Mouse (Mus musculus) cerebellum, adult 8-10 months (tissue): ENCODE data around the gene Sbno2.

ENCODE experiments used
- DNase-seq: peaks from one replicate; pipeline ENCODE4 v3.0.0; 2022

Gene Sbno2

DNA sequence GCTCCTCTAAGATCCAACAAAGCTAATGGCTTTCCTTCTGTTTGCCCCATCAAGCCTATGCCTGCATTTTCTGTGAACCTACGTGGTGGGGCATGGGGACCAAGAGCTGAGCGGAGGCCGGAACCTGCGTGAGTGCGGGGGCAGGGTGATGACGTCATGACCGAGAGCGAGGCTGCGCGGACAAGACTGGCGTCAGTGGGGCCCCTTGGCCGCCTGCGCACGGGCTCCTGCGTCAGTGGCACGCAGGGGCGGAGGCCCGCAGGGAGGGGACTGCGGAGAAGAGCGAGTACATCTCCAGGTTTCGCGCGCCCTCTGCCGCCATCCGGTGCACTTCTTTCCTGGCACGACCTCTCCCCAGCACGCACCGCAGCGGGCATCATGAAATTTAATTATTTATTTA is 35.9 kb upstream of the Sbno2 start:
- DNase-seq: peak; percentile 98

DNA sequence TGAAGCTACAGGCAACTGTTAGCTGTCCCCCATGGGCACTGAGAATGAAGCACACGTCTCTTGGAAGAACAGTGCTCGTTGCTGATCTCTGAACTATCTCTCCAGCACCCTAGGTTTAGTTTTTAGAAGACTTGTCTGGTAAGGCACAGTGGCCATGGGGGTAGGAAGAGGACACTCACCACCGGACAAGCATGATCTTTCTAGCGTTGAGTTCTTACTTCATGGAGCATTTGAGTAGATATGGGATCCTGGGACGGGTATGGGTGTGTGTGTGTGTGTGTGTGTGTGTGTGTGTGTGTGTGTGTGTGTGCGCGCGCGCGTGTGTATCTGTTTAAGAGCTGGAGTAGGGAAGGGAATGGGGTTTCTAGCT is 35.3 kb upstream of the Sbno2 start, which contains the start of gene Cbarp:
Cbarp (minus strand) TSS at position 170 of the 370 bp plus-strand sequence.
- DNase-seq: no peak

DNA sequence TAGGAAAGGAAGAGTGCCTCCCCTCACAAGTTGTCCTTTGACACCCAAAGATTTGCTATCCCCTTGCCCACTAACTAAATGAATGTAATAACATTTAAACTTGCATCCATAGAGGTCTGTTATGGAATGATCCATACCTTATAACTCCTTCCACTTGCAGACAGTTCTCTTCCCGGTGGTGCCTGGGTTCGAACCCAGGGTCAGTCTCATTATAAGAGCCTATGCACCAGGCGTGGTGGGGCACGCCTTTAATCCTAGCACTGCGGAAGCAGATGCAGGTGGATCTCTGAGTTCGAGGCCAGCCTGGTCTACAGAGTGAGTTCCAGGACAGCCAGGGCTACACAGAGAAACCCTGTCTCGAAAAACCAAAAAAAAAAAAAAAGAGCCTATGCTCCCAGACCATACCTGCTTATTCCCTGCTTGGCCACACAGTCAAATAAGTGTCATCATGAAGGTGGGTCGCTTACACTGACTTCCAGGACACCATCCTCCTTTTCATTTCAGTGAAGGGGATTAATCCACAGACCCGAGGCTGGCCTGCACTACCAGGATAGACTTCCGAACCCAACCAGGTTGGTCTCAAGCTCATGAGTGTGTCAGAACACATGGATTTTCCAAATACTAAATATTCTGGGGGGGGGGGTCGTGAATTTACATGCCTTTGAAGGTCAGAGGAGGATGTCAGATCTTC is 34.7 kb upstream of the Sbno2 start:
- peak; percentile 35 for DNase-seq

DNA sequence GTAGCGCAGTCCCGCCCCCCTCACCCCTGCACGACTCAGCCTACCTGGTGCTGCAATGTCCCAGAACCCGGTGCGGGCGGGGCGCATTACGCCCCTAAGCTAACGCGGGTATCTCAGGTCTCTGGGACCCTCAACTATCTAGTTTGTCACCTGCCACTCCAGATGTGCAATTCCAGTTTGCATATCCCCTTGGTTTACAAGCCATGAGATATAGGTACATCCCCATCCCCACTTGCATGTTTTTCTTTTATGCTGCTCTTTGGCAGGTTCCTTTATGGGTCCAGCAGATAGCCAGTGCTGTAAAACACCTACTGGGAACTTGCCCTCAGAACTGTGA is 34.0 kb upstream of the Sbno2 start:
- DNase-seq: no peak

DNA sequence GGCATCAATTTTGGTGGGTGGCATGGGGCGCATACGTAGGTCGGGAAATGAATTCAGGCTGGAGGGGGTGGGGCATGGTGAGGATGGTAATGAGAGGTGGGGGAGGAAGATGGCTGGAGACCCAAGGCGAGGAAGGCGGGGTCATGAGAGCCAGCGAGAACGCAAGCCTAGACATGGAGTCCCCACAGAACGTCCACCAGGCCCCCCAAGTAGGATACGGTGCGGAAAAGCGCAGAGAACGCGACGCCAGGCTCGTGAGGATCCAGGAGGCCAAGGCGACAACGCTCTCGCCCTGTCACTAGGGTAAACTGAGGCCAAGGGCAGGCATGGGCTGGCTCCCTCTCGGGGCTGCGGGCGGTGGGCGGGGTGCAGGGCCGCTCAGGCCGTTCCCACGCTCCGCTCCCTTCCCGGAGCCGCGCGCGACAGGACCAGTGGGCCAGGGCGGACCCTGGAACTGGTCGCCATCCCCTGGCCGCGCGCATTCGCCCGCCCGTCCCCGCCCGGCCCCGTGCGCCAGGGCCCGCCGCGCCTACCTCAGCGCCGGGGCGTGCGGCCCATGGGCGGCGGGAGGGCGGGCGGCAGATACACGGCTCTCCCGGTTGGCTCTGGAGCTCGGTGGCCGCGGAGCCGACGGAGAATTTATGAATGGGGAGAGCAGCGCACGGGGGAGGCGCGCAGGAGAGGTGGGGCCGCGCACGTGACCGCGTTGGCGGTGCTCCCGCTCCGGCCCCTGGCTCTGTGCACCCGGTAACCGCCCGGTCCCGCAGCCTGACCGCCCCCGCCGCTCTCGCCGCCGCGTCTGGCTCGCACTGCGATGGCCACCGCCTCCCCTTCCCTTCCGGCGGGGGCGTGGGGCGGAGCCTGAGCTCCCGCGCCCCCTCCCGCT is 33.4 kb upstream of the Sbno2 start, which contains the start of gene Atp5d:
Atp5d (plus strand) TSS at position 80 of the 886 bp plus-strand sequence.
- DNase-seq: peak; percentile 79

DNA sequence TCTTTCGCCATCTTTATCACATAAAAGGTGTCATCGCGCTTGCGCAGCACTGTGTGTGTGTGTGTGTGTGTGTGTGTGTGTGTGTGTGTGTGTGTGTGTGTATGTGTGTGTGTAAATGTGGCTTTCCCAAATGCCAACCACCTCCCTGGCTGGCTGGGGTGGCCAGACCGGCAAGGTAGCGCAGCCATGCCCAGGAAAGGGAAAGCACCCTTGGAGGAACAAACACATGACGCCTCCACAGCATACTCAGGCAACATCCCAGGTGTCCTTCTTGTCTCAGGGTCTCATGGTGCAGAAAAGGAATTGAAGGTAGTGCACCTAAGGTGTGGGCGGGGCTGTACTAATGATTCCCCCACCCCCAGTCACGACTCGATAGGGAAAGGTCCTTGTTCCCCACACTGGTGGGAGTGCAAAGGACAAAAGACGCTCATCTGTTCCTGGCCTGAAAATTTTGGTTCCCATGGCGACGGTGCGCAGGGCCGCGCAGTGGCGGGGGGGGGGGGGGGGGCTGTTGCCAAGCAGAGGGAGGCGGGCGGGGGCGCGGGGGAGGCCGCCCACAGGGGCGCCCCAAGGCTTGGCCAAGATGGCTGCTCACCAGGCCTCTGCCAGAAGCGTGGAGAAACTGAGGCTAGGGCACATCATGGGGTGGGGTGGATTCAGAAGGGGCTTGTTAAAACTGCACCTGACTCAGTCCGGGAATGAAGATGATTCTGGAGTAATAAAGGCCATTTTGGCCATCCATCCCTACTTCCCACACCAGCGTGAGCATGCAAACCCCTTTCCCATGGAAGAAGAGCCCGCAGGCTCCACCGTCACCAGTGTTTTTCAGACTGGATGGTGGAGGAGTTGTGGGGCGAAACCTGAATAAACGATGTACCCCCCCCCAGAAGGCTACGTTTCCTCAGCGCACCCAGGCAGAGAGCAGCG is 32.5 kb upstream of the Sbno2 start:
- DNase-seq: peak; percentile 60

DNA sequence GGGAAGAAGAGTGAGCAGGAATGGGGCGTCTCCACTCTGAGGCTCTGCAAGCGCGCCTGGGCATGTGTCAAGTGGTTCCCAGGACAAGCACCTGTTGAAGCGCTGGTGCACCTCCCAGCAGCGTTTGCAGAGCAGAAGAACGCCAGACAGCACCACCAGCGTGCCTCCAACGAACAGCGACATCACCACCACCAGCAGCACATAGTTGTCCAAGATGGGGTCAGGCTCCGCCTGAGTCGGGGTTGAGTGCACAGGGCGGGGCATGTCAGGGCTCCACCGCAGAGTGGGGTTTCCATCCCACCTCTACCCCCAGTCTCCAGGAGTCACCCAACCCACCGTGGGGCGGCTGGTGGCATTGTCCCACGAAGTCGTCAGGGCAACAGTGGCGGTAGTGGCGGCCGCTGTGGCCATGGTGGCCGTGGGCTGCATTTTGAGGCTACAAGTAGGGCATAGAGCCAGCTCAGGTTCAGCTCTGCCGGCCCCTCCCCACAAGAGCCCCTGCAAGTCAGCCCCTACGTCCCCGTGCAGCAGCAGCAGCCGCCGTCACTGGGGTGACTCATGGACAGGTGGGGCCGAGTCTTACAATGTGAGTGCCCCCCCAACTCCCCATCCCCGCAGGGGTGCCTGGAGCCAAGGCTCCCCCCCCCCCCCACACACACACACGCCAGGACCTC is 31.7 kb upstream of the Sbno2 start:
- peak; percentile 58 for DNase-seq

DNA sequence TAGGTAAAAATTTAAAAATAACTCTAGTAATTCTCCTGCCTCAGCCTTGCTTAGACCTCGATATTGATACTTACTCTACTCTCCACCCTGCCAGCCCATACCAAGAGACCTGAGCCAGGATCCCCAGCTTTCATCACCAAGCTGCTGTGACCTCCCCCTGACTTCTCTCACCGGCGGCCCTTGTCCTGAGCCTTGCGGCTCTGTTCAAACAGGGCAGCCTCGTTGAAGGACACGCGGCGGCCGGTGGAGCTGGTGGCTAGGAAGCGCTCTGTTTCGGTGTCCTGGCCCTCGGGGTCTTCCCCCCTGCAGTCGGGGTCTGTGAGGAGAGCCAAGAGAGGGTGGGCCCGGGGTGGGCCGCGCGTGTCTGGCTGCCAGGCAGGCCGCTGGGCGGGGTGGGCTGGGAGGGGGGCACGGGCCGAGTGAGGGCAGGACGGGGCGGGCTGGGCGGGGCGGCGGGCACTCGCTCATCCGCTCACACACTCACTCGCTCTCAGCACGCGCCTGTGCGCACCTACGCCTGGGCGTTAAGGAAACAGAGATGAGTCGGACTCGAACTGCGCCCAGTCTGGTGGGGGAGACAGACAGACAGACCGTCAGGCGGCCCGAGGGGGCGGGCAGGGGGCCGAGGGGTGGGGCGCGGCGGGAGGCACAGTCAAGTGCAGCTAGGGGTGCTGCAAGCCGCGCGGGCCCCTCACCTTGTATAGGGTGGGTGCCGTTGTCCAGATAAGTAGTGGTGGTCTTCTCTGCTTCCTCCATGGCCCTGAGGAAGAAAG is 31.0 kb upstream of the Sbno2 start:
- DNase-seq: no peak

DNA sequence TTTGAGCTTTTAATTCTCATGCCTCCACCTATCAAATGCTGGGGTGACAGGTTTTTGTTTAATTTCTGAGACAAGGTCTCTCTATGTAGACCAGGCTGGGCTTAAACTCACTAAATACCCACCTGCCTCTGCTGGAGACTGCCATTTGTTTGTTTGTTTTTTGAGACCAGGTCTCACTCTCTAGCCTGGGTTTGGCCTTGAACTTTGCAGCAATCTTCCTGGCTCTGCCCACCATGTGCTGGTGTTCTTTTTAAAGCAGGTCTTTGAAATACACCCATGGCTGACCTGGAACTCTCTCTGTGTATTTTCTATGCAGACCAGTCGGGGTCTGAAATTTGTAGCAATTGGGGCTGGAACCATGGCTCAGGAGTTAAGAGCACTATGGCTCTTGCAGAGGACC is 30.3 kb upstream of the Sbno2 start:
- no peak for DNase-seq

DNA sequence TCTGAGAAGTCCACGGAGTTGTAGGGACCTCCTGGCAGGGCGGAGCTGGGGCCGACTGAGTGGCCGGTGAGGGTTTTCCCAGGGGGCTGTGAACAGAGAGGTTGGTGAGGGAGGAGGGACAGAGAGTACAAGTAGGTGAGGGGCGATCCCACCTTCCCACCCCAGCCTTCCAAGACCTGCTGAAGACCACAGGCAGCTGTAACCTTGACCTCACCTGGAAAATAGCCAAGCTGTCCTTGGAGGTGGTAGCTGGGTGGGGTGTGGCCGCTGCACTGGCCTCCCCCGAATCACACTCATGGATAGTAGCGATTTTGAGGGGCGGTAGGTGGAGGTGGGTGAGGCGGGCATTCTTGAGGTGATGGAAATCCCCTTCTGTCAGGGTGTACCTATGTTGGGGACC is 29.8 kb upstream of the Sbno2 start:
- DNase-seq: peak; percentile 29

DNA sequence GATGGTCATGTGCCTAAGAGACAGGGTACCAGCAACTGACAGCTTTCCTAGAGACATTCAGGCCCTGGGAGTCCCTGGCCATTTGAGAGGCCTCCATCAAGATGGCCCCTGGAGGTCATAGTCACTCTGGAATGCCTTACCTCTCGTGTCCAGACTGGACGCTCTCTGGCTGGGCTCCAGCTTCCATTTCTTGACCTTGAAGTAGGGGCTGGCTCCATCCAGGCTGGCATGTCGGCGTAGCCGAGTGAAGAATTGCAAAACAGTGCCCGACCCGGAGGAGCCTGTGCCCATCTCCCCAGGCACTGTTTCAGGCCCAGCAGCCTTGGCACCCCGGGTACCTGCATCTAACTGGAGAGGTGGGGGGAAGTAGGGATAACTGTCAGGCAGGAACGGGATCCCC is 29.1 kb upstream of the Sbno2 start:
- peak; percentile 23 for DNase-seq

DNA sequence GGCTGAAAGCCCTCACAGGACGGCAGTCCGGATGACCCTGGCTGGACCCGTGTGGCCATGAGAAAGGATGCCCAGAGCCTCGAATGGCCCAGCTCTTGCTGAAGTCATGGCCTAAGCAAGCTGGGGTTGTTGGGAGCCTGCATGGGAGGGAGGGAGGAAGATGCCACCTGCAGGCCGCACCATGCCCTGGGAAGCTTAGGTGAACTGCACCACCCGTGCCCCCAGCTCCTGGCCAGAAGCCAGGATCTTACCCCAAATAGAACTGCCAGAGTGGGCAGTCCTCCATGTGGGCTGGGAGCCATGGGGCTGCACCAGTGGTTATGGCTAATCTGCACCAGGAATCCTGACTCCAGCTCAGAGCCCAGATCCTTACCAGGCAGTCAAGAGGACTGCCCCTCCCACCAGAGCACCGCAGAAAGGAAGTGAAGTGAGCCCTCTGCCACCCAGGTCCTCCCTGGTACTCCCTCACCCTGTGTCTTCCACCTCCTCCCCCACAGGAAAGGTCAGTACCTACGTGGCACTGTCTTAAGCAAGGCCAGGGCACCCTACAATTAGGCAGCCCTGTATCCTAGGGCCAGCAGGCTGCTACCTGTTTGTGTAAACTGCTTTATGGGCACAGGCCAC is 28.0 kb upstream of the Sbno2 start:
- DNase-seq: no peak

DNA sequence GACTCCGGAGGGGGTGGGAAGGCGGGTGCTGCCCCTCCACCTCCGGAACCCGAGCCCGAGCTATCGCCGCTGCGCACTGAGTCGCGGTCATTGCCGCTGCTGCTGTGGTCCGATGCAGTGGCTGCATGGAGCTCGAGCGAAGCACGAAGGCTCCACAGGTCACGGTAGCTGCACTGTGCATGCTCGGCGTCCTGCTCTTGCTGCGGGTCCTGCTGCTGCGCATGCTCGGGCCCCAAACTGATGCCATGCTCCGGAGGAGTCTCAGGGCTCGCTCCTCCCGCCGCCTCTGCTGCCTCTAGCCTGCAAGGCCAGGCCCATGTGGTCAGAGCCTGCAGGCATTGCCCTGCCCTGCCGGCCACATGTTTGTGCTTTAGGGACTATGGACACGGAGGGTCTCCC is 26.6 kb upstream of the Sbno2 start:
- no peak for DNase-seq

DNA sequence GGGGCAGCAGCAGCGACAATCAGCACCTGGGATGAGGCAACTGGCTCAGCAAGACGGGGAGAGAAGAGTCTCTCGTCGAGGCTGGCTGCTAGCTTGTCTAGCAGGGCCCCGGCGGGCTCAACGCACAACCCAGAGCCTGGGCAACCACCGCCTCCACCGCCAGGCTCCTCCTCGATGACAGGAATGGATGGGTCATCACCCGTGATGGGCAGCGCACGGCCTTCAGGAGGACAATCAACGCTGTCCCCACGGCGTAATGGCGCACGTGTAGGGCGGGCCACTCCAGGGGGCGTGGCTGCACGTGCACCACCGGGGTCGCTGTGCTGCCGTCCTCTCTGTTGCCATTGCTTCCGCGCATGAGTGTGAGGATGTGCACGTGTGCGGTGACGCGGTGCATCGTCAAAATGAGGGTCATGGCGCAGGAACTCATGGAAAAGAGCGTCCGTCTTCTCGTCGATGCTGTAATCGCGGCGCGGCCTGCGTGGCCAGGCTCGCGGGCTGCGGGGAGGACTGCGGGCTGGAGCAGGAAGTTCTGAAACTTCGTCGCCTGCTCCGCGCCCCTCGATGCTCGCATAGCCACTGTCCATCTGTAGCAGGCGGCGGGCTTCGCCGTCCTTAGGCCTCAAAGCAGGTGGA is 26.1 kb upstream of the Sbno2 start:
- DNase-seq: no peak

DNA sequence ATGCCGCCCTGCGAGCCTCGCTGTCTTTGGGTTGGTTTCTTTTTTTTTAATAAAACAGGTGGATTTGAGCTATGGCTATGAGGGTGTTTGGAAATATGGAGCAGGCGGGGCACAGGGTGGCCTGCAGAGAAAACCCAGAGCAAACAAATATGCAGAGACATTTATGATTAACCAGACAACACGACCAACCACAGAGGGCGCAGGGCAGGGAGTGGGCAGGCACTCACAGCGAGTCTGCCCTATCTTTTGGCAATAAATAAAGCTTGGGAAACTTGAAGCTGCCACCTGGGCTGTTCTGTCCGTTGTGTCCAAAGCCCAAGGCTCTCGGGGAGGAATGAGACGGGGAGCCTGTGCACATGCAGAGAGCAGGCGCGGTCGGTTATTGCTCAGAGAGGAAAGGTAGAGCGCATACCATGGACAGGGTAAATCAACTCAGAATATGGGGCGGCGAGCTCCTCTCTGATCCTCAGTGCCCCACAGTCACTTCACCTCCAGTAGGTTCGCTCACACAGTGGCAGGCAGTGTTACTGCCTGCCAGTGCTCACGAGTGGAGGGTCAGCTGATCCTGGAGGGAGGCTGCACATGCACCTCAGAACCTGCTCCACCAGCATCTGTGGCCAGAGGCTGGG is 25.1 kb upstream of the Sbno2 start:
- DNase-seq: no peak

DNA sequence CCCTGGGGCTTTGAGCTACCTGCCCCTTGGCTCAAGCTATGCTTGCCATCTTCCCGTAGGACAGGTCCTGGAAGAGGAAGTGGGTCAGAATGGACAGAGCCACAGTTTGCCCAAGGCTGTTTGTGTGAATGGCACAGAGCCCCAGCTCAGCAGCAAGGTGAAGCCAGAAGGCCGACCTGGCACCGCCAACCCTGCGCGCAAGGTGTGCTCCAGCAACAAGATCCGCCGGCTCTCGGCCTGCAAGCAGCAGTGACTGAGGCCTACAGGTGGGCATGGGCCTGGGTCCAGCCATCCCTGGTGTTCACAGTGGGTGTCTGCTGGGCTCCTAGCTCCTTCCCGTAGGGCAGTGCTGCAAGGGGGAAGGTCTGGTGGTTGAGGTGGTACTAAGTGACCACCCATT is 24.5 kb upstream of the Sbno2 start:
- DNase-seq: peak; percentile 70

DNA sequence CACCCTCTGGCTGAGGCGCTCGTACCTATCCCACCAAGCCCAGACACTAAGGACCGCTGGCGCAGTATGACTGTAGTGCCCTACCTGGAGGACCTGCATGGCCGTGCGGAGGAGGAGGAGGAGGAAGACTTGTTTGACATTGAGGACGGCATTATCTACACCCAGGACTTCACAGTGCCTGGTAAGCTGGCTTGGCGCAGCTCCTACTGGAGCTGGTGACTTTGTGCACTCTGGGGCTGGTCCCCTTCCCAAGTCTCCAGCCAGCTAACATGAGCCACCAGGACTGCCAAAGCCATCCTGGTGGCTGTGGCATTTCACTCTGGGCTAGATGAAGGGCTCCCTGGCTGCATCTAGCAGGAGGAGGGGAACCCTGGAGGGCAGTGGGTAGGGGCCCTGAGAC is 22.5 kb upstream of the Sbno2 start:
- DNase-seq: no peak

DNA sequence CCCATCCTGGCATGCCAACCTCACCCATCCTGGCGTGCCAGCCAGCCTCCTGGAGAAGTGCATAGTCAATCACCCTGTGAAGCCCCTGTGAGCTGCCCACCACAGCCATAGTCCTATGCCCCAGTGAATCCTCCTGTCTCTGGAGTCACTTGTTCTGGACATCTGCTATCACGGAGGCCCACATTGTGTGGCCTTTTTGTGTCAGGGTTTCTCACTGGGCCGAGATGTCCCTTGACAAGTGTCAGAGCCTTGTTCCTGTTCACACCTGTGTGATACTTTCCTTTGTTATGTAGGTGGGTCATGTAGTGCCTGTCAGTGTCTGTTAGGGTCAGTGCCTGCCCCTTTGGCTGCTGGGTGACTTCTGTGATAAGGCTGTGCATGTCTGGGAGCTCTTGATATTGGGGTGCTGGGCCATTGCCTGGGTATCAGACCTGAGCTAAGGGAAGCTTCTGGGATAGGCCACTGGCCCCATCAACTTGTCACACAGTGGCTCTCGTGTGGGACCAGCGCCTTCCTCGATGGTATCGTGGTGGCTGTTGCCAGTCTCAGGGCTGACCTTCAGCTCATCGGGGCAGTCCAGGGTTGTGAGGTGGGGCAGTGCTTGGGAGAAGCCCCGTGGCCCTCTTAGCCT is 18.7 kb upstream of the Sbno2 start:
- no peak for DNase-seq

DNA sequence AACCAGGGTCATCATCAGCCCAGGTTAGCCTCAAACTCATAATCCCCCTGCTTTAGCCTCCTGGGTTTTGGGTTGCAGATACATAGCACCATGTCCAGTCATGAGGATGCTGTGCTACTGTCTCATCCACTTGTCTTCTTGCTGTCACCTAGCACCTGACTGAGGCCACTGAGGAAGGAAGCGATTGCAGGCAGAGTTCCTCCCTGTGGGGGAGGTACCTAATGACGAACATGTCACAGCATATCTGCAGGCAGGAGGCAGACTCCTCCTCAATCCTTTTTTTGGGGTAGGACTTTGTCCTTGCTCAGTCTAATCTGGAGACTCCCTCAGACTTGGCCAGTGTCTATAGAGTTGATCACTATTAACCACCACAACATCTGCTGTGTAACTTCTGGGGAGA is 16.3 kb upstream of the Sbno2 start:
- no peak for DNase-seq

DNA sequence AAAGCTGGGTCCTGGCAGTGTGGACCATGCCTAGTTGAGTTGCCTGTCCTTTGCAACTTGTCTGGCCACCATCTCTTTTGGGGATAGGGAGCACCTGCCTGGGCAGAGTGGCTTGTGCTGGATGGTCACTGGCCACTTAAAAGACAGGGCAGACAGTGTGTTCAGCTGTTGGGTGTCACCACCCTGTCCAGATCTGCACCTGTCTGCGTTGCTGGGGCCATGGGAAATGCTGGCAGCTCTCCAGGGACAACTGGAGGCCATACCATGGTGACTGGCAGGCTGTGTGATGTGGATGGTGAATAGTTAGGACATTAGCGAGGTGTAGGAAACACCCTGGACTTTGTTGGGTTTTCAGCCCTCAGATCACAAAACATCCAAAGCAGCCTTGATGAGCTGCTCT is 14.8 kb upstream of the Sbno2 start:
- DNase-seq: no peak
